Mouse (Mus musculus): ENCODE results near the gene Thap12. TPM values are rescaled to one million over a fixed set of nuclear protein-coding genes. Genes with fewer than 3 reads are reported as not detected.

The Thap12 gene
- total RNA-seq (2021) = 10 to 100 TPM; 82.1 to 85.1 TPM
- long read RNA-seq, transcript Thap12-204 (5 exons, 607 nt) = minor isoform, 9 of 109 reads
- long read RNA-seq, transcript Thap12-201 (5 exons, 3,723 nt) = major isoform, 62 of 109 reads
- long read RNA-seq, transcript Thap12-202 (6 exons, 1,123 nt) = minor isoform, 21 of 109 reads
- long read RNA-seq, partial matches to known transcripts = 0 of 109 reads
- long read RNA-seq, other reads (novel, unspliced or antisense) = 17 of 109 reads

GRCm38 (mm10) chr7:98702283-98703240 lies at the start of gene Thap12:
TSS of gene Thap12 (plus strand) at chr7:98703103.
- peak; percentile 99 for DNase-seq (ENCODE audit: low spot score in 2 of 2)

- peak; percentile 84 to 85 for DNase-seq (ENCODE audit: low spot score in 2 of 2)
Measured at GRCm38 (mm10) chr7:98655681-98656530, 47.0 kb upstream of the Thap12 start.

GRCm38 (mm10) chr7:98656531-98657221 lies 46.2 kb upstream of the Thap12 start, which contains the start of gene Emsy:
TSS of gene Emsy (minus strand) at chr7:98656783.
- DNase-seq (ENCODE audit: low spot score in 2 of 2) = peak; percentile 98

- no peak for DNase-seq (ENCODE audit: low spot score in 2 of 2)
Measured at GRCm38 (mm10) chr7:98665166-98665565, 37.7 kb upstream of the Thap12 start.

DNA sequence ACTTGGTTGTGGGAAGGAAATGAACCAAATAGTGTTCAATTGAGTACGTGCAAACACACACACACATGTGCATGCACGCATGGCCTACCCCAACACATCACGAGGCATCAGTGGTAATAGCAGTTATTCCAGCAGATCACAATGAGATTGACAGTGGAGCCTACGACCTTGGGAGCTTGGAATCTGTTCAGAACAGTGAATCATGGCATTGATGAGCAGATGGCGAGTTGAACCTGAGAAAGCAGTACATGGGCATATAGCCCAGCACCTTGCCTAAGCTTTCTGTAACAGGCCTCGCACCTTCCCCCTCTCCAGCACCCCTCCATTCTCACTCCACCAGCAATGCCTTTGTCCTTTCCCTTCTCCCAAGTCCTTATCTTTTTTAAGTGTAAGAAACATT lies 37.2 kb upstream of the Thap12 start:
- peak in 1 of 2 experiments; percentile 43 for DNase-seq (ENCODE audit: low spot score in 2 of 2)

GRCm38 (mm10) chr7:98667956-98668746 lies 34.8 kb upstream of the Thap12 start:
- no peak for DNase-seq (ENCODE audit: low spot score in 2 of 2)

DNA sequence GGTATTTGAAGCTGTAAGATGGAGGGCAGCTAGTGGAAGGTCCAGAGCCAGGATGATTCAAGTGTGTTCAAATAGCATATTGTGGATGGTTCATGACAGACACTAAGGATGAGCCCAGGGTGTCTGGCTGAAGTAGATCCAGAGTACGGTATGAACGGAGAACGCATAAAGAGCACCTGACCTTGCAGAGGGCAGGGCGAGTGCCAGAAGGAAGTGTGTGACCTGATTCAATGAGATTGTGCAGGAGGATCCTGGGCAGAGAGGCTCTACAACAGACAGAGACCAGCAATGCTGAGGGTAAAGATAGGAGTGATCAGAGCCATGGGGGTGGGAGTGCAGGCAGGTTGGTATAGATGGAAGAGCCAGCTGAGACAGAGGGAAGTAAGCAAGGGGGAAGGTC lies 32.1 kb upstream of the Thap12 start:
- DNase-seq (ENCODE audit: low spot score in 2 of 2) = no peak

DNA sequence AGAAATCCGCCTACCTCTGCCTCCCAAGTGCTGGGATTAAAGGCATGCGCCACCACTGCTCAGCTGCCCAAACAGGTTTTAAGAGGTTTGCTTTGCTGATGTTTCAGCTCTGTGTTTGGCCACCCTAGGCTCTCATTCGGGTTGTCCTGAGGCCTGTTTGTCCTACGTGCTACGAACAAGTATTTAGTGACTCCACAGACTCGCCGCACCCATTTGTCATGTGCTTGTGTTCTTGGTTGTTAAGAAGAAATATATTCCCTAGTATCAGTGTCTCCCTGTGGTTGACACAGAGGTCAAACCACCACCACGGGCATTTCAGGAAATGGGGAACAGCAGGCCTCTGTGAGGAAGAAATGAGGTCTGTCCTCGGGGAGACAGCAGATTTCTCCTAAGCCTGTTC lies 31.5 kb upstream of the Thap12 start:
- no peak for DNase-seq (ENCODE audit: low spot score in 2 of 2)

- DNase-seq (ENCODE audit: low spot score in 2 of 2) = peak in 1 of 2 experiments; percentile 27
Measured at GRCm38 (mm10) chr7:98672241-98672955, 30.5 kb upstream of the Thap12 start.

GRCm38 (mm10) chr7:98674344-98674743 lies 28.6 kb upstream of the Thap12 start:
- DNase-seq (ENCODE audit: low spot score in 2 of 2) = no peak

DNA sequence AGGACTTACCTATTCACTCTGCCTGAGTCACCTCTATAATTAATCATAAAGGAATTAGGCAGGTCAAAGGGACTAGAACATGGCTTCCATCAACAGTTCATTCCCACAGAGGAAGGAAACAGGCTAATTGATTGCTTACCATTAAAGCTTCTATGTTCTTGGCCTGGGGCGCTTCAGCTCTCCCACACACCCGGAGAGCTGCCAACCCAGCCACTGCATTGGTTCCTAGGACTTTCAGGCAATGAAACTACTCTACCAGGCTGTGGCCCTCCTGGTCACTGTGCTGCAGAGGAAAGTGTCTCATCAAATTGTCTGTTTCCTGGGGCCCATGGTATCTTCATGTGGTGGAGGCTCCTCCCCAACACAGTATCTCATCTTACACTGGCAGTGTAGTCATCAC lies 25.4 kb upstream of the Thap12 start:
- DNase-seq (ENCODE audit: low spot score in 2 of 2) = peak in 1 of 2 experiments; percentile 37

GRCm38 (mm10) chr7:98678441-98678840 lies 24.5 kb upstream of the Thap12 start:
- no peak for DNase-seq (ENCODE audit: low spot score in 2 of 2)

DNA sequence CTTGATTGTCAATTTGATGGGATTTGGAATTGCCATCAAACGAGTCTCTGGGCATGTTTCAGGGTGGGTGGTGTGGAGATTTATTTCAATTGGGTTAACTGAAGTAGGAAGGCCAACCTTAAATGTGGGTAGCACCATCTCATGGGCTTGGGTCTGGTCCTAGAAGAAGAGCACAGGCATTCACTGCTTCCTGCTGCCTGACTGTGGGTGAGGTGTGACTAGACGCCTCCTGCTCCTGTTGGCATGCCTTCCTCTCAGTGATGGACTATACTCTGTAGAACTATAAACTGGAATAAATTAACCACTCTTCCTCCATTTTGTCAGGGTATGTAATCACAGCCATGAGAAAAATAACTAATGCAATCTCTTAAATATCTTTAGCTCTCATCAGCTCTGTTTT lies 22.2 kb upstream of the Thap12 start:
- no peak for DNase-seq (ENCODE audit: low spot score in 2 of 2)

- DNase-seq (ENCODE audit: low spot score in 2 of 2) = no peak
Measured at GRCm38 (mm10) chr7:98682821-98683220, 20.1 kb upstream of the Thap12 start.

DNA sequence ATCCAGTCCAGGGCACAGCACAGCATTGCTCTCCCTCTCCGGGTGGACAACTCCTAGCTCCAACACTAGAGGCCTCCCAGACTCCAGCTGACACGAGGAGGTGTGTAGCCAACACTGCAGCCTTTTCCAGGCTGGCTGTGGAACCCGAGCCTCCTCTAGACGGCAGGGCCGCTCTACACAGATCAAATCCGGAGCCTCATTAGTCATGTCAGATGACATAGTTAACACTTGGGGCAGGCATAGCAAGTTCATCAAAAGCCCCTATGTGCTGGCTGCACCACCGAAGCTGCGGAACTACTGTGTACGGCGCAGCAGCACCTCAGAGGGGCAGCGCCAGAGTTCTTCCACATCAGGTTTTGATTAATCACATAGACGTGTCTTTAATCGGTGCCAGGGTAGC lies 17.0 kb upstream of the Thap12 start:
- no peak for DNase-seq (ENCODE audit: low spot score in 2 of 2)

DNA sequence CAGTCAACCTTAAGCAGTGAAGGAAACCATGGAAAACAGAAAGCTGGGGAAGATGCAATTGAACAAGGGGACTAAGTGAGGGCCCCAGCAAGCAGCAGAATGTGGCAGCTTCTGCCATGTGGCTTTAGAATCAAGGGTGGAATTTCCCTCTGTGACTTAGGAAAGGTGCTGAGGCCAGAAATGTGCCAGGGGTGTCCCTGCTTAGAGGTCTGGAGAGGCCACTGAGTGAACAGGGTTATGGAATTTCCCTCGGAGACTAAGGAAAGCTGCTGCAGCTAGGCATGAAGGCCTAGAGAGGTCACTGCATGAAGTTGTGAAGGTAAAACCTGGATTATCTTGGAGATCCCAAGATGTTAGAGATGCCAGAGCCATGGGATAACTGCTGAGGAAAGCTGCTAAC lies 12.8 kb upstream of the Thap12 start:
- no peak for DNase-seq (ENCODE audit: low spot score in 2 of 2)

DNA sequence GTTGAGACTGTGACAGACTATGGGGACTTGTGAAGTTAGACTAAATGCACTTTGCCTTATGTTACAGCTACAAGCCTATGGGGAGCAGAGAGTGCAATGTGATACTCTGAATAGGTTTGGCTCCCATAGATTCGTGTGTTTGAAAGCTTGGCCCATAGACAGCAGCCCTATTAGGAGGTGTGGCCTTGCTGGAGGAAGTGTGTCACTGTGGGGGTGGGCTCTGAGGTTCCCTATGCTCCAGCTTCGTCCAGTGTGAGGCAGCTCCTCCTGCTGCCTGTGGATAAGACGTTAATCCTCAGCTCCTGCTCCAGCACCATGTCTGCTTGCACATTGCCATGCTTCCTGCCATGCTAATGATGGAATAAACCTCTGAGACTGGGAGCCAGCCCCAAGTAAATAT lies 12.1 kb upstream of the Thap12 start:
- DNase-seq (ENCODE audit: low spot score in 2 of 2) = no peak

DNA sequence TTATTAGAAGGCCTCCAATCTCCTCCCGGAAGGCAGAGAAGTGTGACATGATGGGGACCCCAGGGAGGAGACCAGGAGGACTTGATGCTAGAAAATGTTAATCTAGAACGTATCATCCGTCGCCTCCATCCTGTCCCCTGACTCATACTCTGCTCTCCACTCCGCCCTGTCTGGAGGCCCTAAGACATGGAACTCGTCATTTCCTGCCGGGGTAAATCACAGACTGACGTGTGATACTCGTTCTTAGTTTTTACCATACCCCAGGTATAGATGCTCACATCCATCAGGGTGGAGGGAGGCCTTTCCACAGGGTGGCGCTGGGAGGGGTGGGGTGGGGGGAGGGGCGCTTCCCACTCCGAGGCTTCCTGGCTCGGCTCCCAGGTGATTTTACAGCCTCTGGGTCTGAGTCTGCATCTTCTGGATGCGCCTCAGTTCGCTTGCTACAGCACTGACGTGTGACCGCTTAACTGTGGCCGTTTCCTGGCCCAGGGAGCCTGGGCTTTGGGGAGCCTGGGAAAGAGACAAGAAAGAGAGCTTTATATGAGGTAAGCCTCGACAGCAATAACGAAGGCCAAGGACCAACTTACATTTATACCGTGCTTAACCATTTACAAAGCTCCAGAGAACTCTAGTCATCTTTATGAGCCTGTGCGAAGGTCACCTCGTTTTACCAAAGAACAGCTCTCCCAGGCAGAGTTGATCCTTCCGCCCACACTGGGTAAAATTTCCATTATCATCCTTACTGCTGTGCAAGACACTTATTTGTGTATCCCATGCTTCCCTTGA lies 9.9 kb upstream of the Thap12 start:
- DNase-seq (ENCODE audit: low spot score in 2 of 2) = no peak

All from layer of hippocampus, adult 18-20 months (tissue).